Mouse (Mus musculus): ENCODE measurements at regions not wholly inside any gene's neighbourhood (a gene's known extent, or its start where the extent isn't known, plus 50 kb on each side); places are given as distances from the start of the nearest gene placed in this dataset.

DNA sequence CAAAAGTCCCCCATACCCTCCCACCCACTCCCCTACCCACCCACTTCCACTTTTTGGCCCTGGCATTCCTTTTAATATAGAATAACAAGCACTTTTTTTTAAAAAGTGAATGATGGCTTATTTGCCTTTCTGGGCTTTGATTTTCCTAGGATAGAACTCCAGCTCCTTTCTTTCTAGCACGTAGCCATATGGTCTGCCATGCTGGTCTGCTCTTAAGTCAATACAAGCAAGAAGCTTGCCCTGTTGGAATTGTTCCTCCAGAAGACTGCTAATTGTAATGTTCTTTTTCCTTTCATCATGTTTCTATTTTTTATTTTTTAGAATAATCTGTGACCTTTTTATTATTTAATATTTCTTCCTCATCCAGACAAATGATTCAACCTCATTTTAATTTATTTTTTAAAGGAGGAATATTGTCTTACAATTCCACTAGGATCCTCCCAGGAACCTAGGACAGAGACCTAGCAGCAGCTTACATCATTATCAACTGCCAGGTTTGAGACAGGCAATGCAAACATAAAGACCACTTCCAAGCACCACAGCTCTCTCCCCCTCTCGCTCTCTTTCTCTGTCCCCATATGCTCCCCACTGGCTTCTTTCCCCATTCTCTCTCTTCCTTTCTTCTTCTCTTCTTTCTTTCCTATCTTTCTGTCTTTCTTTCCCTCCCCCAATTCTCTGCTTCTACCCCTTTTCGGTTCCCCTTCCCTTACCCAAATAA, 558.9 kb downstream of the Otol1 start:
- no peak for DNase-seq (ENCODE audit: low spot score in 2 of 2)

GRCm38 (mm10) chr3:70594785-70595184, 587.4 kb downstream of the Otol1 start:
- DNase-seq (ENCODE audit: low spot score in 2 of 2) = no peak
